Mouse (Mus musculus) neural tube, embryonic 10.5 days (tissue): ENCODE measurements around the gene Tspan11.

Source experiments
- DNase-seq: peaks from one replicate; pipeline ENCODE4 v3.0.0-alpha.2; 2017; ENCODE audit warnings: low spot score; ENCODE audit errors: extremely low spot score

The Tspan11 gene

GRCm38 (mm10) chr6:127932697-127933096, 45.3 kb downstream of the Tspan11 start:
- DNase-seq: peak; percentile 39

GRCm38 (mm10) chr6:127933841-127934240, 46.5 kb downstream of the Tspan11 start:
- no peak for DNase-seq

GRCm38 (mm10) chr6:127935105-127935504, 47.7 kb downstream of the Tspan11 start:
- no peak for DNase-seq

- no peak for DNase-seq
Observed at GRCm38 (mm10) chr6:127942421-127942820, 55.0 kb downstream of the Tspan11 start.

GRCm38 (mm10) chr6:127945725-127946124, 58.3 kb downstream of the Tspan11 start:
- DNase-seq: peak; percentile 80

GRCm38 (mm10) chr6:127948656-127949055, 61.3 kb downstream of the Tspan11 start:
- no peak for DNase-seq

- no peak for DNase-seq
Observed at GRCm38 (mm10) chr6:127949885-127950284, 62.5 kb downstream of the Tspan11 start.

GRCm38 (mm10) chr6:127953071-127953470, 65.7 kb downstream of the Tspan11 start:
- DNase-seq: no peak

GRCm38 (mm10) chr6:127956172-127956571, 68.8 kb downstream of the Tspan11 start:
- DNase-seq: no peak

GRCm38 (mm10) chr6:127960203-127960602, 72.8 kb downstream of the Tspan11 start:
- no peak for DNase-seq

GRCm38 (mm10) chr6:127965497-127965896, 78.1 kb downstream of the Tspan11 start:
- DNase-seq: no peak

GRCm38 (mm10) chr6:127969709-127970108, 82.3 kb downstream of the Tspan11 start:
- DNase-seq: no peak

- DNase-seq: peak; percentile 83
Observed at GRCm38 (mm10) chr6:127970120-127970519, 82.7 kb downstream of the Tspan11 start.

GRCm38 (mm10) chr6:127970848-127971247, 83.5 kb downstream of the Tspan11 start:
- DNase-seq: no peak

GRCm38 (mm10) chr6:127971931-127972330, 84.5 kb downstream of the Tspan11 start:
- DNase-seq: no peak

- no peak for DNase-seq
Observed at GRCm38 (mm10) chr6:127973553-127973952, 86.2 kb downstream of the Tspan11 start.

- no peak for DNase-seq
Observed at GRCm38 (mm10) chr6:127974000-127974399, 86.6 kb downstream of the Tspan11 start.

- no peak for DNase-seq
Observed at GRCm38 (mm10) chr6:127976695-127977094, 89.3 kb downstream of the Tspan11 start.

GRCm38 (mm10) chr6:127978941-127979340, 91.6 kb downstream of the Tspan11 start:
- DNase-seq: no peak

GRCm38 (mm10) chr6:127979831-127980230, 92.4 kb downstream of the Tspan11 start:
- DNase-seq: no peak

GRCm38 (mm10) chr6:127980381-127981045, 93.1 kb downstream of the Tspan11 start:
- DNase-seq: no peak

GRCm38 (mm10) chr6:127981176-127981575, 93.8 kb downstream of the Tspan11 start:
- no peak for DNase-seq

- DNase-seq: no peak
Observed at GRCm38 (mm10) chr6:127986357-127986756, 99.0 kb downstream of the Tspan11 start.
